Mouse (Mus musculus): Measurements from ENCODE around the gene Prrc2c. TPM values are rescaled to one million over a fixed set of nuclear protein-coding genes. Genes with fewer than 3 reads are reported as not detected.
A peak's percentile ranks its signal among the peaks of the same experiment; 100 is the strongest.

Prrc2c gene
- polyA plus RNA-seq, 1 experiment = 35.2 TPM

GRCm38 (mm10) chr1:162739406-162739805 is 950 bp downstream of the Prrc2c start:
- H3K79me2 ChIP-seq (ENCODE audit: control insufficient read depth, insufficient read depth) = peaks cover 60% of the 10 kb centered on the region
- no peak for TF ChIP-seq MYOG (IDR thresholded peaks at IDR 0.05; ENCODE audit: control insufficient read depth, extremely low read depth, insufficient read length)
- TF ChIP-seq CTCF (IDR thresholded peaks at IDR 0.05; ENCODE audit: control insufficient read depth, insufficient read depth, insufficient read length) = no peak
- no peak for TF ChIP-seq FOSL1 (IDR thresholded peaks at IDR 0.05; ENCODE audit: insufficient read depth, low read length, poor library complexity, severe bottlenecking)
- no peak for TF ChIP-seq MYOD1 (IDR thresholded peaks at IDR 0.05; ENCODE audit: control insufficient read depth, insufficient read length, low read depth)
- TF ChIP-seq USF1 (IDR thresholded peaks at IDR 0.05; ENCODE audit: low read depth) = no peak
- TF ChIP-seq MAX (IDR thresholded peaks at IDR 0.05) = no peak
- TF ChIP-seq CEBPB (IDR thresholded peaks at IDR 0.05; ENCODE audit: low read depth) = no peak
- H3K4me3 ChIP-seq (ENCODE audit: insufficient read depth, poor library complexity, severe bottlenecking) = peak overlapping the region; percentile 97
- H3K79me3 ChIP-seq (ENCODE audit: low read depth) = peaks cover 58% of the 10 kb centered on the region
- H3K36me3 ChIP-seq (ENCODE audit: control insufficient read depth, insufficient read depth) = peaks cover 28% of the 10 kb centered on the region
- peak overlapping the region; percentile 95 for H3ac ChIP-seq (ENCODE audit: control insufficient read depth, insufficient read length, low read depth)
- no peaks in the 10 kb centered on the region for H3K27me3 ChIP-seq (ENCODE audit: control insufficient read depth, insufficient read depth, insufficient read length)

GRCm38 (mm10) chr1:162738472-162738871 is 1.9 kb downstream of the Prrc2c start:
- peaks cover 67% of the 10 kb centered on the region for H3K79me3 ChIP-seq (ENCODE audit: low read depth)
- peaks cover 30% of the 10 kb centered on the region for H3K36me3 ChIP-seq (ENCODE audit: control insufficient read depth, insufficient read depth)
- TF ChIP-seq MYOD1 (IDR thresholded peaks at IDR 0.05; ENCODE audit: control insufficient read depth, insufficient read length, low read depth) = no peak
- TF ChIP-seq CTCF (IDR thresholded peaks at IDR 0.05; ENCODE audit: control insufficient read depth, insufficient read depth, insufficient read length) = no peak
- no peak for TF ChIP-seq MYOG (IDR thresholded peaks at IDR 0.05; ENCODE audit: control insufficient read depth, extremely low read depth, insufficient read length)
- TF ChIP-seq USF1 (IDR thresholded peaks at IDR 0.05; ENCODE audit: low read depth) = no peak
- TF ChIP-seq MAX (IDR thresholded peaks at IDR 0.05) = no peak
- TF ChIP-seq CEBPB (IDR thresholded peaks at IDR 0.05; ENCODE audit: low read depth) = no peak
- H3ac ChIP-seq (ENCODE audit: control insufficient read depth, insufficient read length, low read depth) = no peak overlapping the region
- H3K79me2 ChIP-seq (ENCODE audit: control insufficient read depth, insufficient read depth) = peaks cover 69% of the 10 kb centered on the region
- no peaks in the 10 kb centered on the region for H3K27me3 ChIP-seq (ENCODE audit: control insufficient read depth, insufficient read depth, insufficient read length)
- peak overlapping the region; percentile 97 for H3K4me3 ChIP-seq (ENCODE audit: insufficient read depth, poor library complexity, severe bottlenecking)

GRCm38 (mm10) chr1:162735084-162735483 is 5.3 kb downstream of the Prrc2c start:
- TF ChIP-seq CEBPB (IDR thresholded peaks at IDR 0.05; ENCODE audit: low read depth) (no peak), MYOD1 (IDR thresholded peaks at IDR 0.05; ENCODE audit: control insufficient read depth, insufficient read length, low read depth) (no peak), FOSL1 (IDR thresholded peaks at IDR 0.05; ENCODE audit: insufficient read depth, low read length, poor library complexity, severe bottlenecking) (no peak), MYOG (IDR thresholded peaks at IDR 0.05; ENCODE audit: control insufficient read depth, extremely low read depth, insufficient read length) (no peak)
- Histone ChIP-seq H3K79me2 (ENCODE audit: control insufficient read depth, insufficient read depth) (peaks cover 100% of the 10 kb centered on the region), H3K27me3 (ENCODE audit: control insufficient read depth, insufficient read depth, insufficient read length) (no peaks in the 10 kb centered on the region), H3ac (ENCODE audit: control insufficient read depth, insufficient read length, low read depth) (no peak overlapping the region), H3K79me3 (ENCODE audit: low read depth) (peaks cover 100% of the 10 kb centered on the region), H3K36me3 (ENCODE audit: control insufficient read depth, insufficient read depth) (peaks cover 45% of the 10 kb centered on the region), H3K4me3 (ENCODE audit: insufficient read depth, poor library complexity, severe bottlenecking) (no peak overlapping the region)

GRCm38 (mm10) chr1:162734283-162734682 is 6.1 kb downstream of the Prrc2c start:
- Histone ChIP-seq H3K79me2 (ENCODE audit: control insufficient read depth, insufficient read depth) (peaks cover 100% of the 10 kb centered on the region), H3ac (ENCODE audit: control insufficient read depth, insufficient read length, low read depth) (no peak overlapping the region), H3K36me3 (ENCODE audit: control insufficient read depth, insufficient read depth) (peaks cover 45% of the 10 kb centered on the region), H3K27me3 (ENCODE audit: control insufficient read depth, insufficient read depth, insufficient read length) (no peaks in the 10 kb centered on the region), H3K79me3 (ENCODE audit: low read depth) (peaks cover 100% of the 10 kb centered on the region), H3K4me3 (ENCODE audit: insufficient read depth, poor library complexity, severe bottlenecking) (no peak overlapping the region)
- TF ChIP-seq FOSL1 (IDR thresholded peaks at IDR 0.05; ENCODE audit: insufficient read depth, low read length, poor library complexity, severe bottlenecking) (no peak), CTCF (IDR thresholded peaks at IDR 0.05; ENCODE audit: control insufficient read depth, insufficient read depth, insufficient read length) (no peak), USF1 (IDR thresholded peaks at IDR 0.05; ENCODE audit: low read depth) (no peak), MYOG (IDR thresholded peaks at IDR 0.05; ENCODE audit: control insufficient read depth, extremely low read depth, insufficient read length) (no peak), MAX (IDR thresholded peaks at IDR 0.05) (no peak), CEBPB (IDR thresholded peaks at IDR 0.05; ENCODE audit: low read depth) (no peak), MYOD1 (IDR thresholded peaks at IDR 0.05; ENCODE audit: control insufficient read depth, insufficient read length, low read depth) (no peak)

GRCm38 (mm10) chr1:162732041-162732440 is 8.3 kb downstream of the Prrc2c start:
- TF ChIP-seq MYOG (IDR thresholded peaks at IDR 0.05; ENCODE audit: control insufficient read depth, extremely low read depth, insufficient read length) = no peak
- TF ChIP-seq FOSL1 (IDR thresholded peaks at IDR 0.05; ENCODE audit: insufficient read depth, low read length, poor library complexity, severe bottlenecking) = no peak
- TF ChIP-seq CEBPB (IDR thresholded peaks at IDR 0.05; ENCODE audit: low read depth) = no peak
- no peak for TF ChIP-seq MYOD1 (IDR thresholded peaks at IDR 0.05; ENCODE audit: control insufficient read depth, insufficient read length, low read depth)
- no peak for TF ChIP-seq USF1 (IDR thresholded peaks at IDR 0.05; ENCODE audit: low read depth)
- TF ChIP-seq MAX (IDR thresholded peaks at IDR 0.05) = no peak
- no peak for TF ChIP-seq CTCF (IDR thresholded peaks at IDR 0.05; ENCODE audit: control insufficient read depth, insufficient read depth, insufficient read length)
- H3K4me3 ChIP-seq (ENCODE audit: insufficient read depth, poor library complexity, severe bottlenecking) = no peak overlapping the region
- no peak overlapping the region for H3ac ChIP-seq (ENCODE audit: control insufficient read depth, insufficient read length, low read depth)
- H3K79me2 ChIP-seq (ENCODE audit: control insufficient read depth, insufficient read depth) = peaks cover 100% of the 10 kb centered on the region
- H3K79me3 ChIP-seq (ENCODE audit: low read depth) = peaks cover 100% of the 10 kb centered on the region
- peaks cover 43% of the 10 kb centered on the region for H3K36me3 ChIP-seq (ENCODE audit: control insufficient read depth, insufficient read depth)
- H3K27me3 ChIP-seq (ENCODE audit: control insufficient read depth, insufficient read depth, insufficient read length) = no peaks in the 10 kb centered on the region

- Histone ChIP-seq H3K79me2 (ENCODE audit: control insufficient read depth, insufficient read depth) (peaks cover 100% of the 10 kb centered on the region), H3K79me3 (ENCODE audit: low read depth) (peaks cover 99% of the 10 kb centered on the region), H3ac (ENCODE audit: control insufficient read depth, insufficient read length, low read depth) (no peak overlapping the region), H3K4me3 (ENCODE audit: insufficient read depth, poor library complexity, severe bottlenecking) (no peak overlapping the region), H3K36me3 (ENCODE audit: control insufficient read depth, insufficient read depth) (peaks cover 21% of the 10 kb centered on the region), H3K27me3 (ENCODE audit: control insufficient read depth, insufficient read depth, insufficient read length) (no peaks in the 10 kb centered on the region)
- TF ChIP-seq CEBPB (IDR thresholded peaks at IDR 0.05; ENCODE audit: low read depth) (no peak), FOSL1 (IDR thresholded peaks at IDR 0.05; ENCODE audit: insufficient read depth, low read length, poor library complexity, severe bottlenecking) (no peak), USF1 (IDR thresholded peaks at IDR 0.05; ENCODE audit: low read depth) (no peak), MYOD1 (IDR thresholded peaks at IDR 0.05; ENCODE audit: control insufficient read depth, insufficient read length, low read depth) (no peak), CTCF (IDR thresholded peaks at IDR 0.05; ENCODE audit: control insufficient read depth, insufficient read depth, insufficient read length) (no peak), MAX (IDR thresholded peaks at IDR 0.05) (no peak), MYOG (IDR thresholded peaks at IDR 0.05; ENCODE audit: control insufficient read depth, extremely low read depth, insufficient read length) (no peak)
Measured at GRCm38 (mm10) chr1:162729436-162729835, 10.9 kb downstream of the Prrc2c start.

Measured in C2C12 (cell line).